Mouse (Mus musculus): ENCODE data around the gene Tmem91. TPM values are rescaled to one million over a fixed set of nuclear protein-coding genes. Genes with fewer than 3 reads are reported as not detected.
A peak's percentile ranks its signal among the peaks of the same experiment; 100 is the strongest.

The Tmem91 gene
- polyA plus RNA-seq, 1 experiment from 2014 or later = 0.32 TPM

DNA sequence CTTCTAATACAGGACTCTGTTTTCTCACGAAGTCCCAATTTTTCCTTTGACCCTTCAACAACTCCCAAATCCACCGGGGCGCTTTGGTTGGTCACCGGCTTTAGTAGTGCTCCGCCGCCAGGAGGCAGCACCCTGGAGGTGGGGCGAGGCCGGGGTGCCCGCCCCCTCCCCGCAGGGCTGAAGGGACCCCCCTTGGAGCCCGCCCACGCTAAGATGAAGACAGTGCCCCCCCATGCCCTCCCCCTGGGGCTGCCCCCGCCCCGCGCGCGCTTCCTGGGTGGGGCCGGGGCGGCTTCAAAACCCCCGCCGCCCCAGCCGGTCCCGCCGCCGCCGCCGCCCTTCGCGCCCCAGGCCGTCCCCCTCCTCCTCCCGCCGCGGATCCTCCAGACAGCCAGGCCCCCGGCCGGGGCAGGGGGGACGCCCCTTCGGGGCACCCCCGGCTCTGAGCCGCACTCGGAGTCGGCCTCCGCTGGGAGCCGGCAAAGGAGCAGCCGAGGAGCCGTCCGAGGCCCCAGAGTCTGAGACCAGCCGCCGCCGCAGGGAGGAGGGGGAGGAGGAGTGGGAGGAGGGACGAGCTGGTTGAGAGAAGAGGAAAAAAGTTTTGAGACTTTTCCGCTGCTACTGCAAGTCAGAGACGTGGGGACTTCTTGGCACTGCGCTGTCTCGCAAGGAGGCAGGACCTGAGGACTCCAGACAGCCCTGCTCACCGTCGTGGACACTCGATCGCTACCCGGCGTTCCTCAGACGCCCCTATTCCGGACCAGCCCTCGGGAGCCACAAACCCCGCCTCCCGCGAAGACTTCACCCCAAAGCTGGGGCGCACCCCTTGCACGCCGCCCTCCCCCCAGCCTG is 11.9 kb upstream of the Tmem91 start, which contains the start of gene Tgfb1:
Gene Tgfb1 (plus strand): TSS at position 323 of the 852 bp plus-strand sequence.
- Histone ChIP-seq H3K27ac (peak within 1 kb of the TSS; percentile 91), H3K4me3 (ENCODE audit: inconsistent target) (peak within 1 kb of the TSS; percentile 81), H3K36me3 (ENCODE audit: inconsistent target) (peaks cover 3% of the 10 kb centered on the region; the same call in 1 of the 2 replicates), H3K79me2 (ENCODE audit: inconsistent target) (peaks cover 64% of the 10 kb centered on the region)
- 2% methylated on average over 46 of the region's 69 CpGs for WGBS (ENCODE audit: missing documents)

- 83% methylated on average over 21 of the region's 21 CpGs for WGBS (ENCODE audit: missing documents)
- Histone ChIP-seq H3K79me2 (ENCODE audit: inconsistent target) (peaks cover 62% of the 10 kb centered on the region), H3K4me3 (ENCODE audit: inconsistent target) (no peak overlapping the region; the same call in 1 of the 2 replicates), H3K36me3 (ENCODE audit: inconsistent target) (no peaks in the 10 kb centered on the region), H3K27ac (peak overlapping the region; percentile 13; the same call in 1 of the 2 replicates)
These were observed 11.0 kb upstream of the Tmem91 start for GRCm38 (mm10) chr7:25685926-25686470.

DNA sequence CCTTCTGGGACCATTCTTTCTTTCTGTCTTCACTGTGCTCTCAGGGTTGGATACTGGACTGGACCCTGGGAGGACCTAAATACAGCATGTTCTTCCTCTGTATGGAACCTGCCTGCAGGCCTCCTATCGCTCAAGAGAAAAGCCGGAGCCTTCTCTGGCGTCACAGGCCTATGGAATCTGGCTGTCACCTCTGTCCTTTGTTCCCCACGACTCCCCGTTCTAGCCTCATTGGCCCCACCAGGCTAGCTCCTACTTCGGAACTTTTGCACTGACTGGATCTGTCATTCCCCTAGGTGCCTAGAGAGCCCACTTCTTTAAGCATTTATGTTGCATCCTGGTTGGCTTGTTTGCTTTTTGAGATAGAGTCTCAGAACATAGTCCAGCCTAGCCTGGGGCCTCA is 9.7 kb upstream of the Tmem91 start:
- WGBS (ENCODE audit: missing documents) = 91% methylated on average over 6 of the region's 6 CpGs
- Histone ChIP-seq H3K4me3 (ENCODE audit: inconsistent target) (no peak overlapping the region), H3K79me2 (ENCODE audit: inconsistent target) (peaks cover 48% of the 10 kb centered on the region), H3K27ac (peak overlapping the region; percentile 93), H3K36me3 (ENCODE audit: inconsistent target) (no peaks in the 10 kb centered on the region)

DNA sequence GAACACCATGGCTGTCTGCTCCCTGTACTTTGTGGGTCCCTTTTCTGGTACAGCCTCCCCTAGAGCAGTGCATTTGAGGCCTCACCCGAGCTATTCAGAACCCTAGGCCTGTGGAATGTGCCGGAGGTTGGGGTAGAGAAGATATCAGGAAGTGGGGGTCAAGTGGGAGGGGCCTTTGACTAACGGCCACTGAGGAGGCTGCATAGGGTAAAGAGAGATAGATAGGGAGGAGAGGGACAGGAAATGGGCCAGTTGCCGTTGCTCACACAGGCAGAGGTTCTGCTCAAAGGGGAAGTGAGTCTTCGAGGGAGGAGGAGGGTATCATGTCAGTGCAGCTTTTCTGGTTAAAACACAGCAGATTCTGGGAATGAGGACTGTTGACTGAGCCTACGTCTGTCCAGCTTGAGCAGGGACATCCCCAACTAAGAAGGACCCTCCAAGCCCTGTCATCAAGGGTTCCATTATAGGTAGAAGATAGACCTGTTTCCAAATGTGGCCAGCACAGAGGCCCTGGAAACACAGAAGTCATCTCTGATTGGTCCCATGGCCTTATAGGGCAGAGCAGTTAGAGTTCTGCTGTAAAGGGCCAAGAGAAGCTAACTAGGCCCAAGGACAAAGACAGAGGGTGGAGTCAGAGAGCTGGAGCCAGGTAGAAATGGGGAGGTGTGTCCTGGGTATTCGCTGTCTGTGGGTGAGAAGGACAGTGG is 8.7 kb upstream of the Tmem91 start:
- Histone ChIP-seq H3K36me3 (ENCODE audit: inconsistent target) (no peaks in the 10 kb centered on the region), H3K4me3 (ENCODE audit: inconsistent target) (peak overlapping the region; percentile 6; the same call in 1 of the 2 replicates), H3K79me2 (ENCODE audit: inconsistent target) (peaks cover 39% of the 10 kb centered on the region), H3K27ac (peak overlapping the region; percentile 93)
- 9% methylated on average over 7 of the region's 7 CpGs for WGBS (ENCODE audit: missing documents)

DNA sequence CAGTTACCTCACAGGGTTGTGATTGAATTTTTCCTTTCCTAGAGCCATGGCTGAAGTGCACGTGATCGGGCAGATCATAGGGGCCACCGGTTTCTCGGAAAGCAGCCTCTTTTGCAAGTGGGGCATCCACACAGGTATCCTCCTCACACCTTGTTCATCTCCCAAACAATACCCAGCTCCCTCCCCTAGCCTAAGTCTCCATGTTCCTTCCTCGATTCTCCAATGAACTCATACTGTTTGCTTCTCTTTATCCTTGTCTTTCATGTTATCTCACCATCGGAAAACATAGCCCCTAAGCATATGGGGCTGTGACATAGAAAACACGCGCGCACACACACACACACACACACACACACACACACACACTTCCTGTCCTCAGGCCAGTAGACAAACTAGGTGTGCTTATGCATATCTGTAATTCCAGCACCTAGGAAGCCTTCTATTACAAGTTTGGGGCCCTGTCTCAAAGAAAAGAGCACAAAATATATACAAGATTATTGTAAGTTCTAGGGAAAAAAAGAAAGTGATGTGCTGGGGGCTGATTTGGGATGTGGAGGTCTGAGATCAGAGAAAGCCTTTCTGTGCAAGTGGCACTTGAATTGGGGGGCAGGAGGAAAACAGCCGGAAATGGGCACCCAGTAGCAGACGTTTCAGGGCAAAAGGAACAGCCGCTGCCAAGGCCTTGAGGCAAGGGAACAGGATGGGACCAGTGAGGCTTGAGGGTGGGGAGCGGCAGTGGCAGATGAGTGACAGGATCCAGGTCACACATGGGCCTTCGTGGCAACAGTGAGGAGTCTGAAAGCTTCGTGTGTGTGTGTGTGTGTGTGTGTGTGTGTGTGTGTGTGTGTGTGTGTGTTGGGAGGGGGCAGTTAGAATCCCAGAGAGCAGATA is 6.6 kb upstream of the Tmem91 start:
- WGBS (ENCODE audit: missing documents) = 10% methylated on average over 13 of the region's 15 CpGs
- Histone ChIP-seq H3K27ac (peak overlapping the region; percentile 93), H3K36me3 (ENCODE audit: inconsistent target) (no peaks in the 10 kb centered on the region), H3K4me3 (ENCODE audit: inconsistent target) (peak overlapping the region; percentile 66), H3K79me2 (ENCODE audit: inconsistent target) (peaks cover 25% of the 10 kb centered on the region; the same call in 1 of the 2 replicates)

GRCm38 (mm10) chr7:25680514-25681258 is 5.7 kb upstream of the Tmem91 start, which contains the start of gene B9d2:
Gene B9d2 (plus strand): TSS chr7:25680780.
- Histone ChIP-seq H3K36me3 (ENCODE audit: inconsistent target) (no peaks in the 10 kb centered on the region), H3K27ac (peak within 1 kb of the TSS; percentile 93), H3K79me2 (ENCODE audit: inconsistent target) (peaks cover 22% of the 10 kb centered on the region; the same call in 1 of the 2 replicates), H3K4me3 (ENCODE audit: inconsistent target) (peak within 1 kb of the TSS; percentile 66)
- under 1% methylated on average over 46 of the region's 46 CpGs for WGBS (ENCODE audit: missing documents)

GRCm38 (mm10) chr7:25679971-25680370 is 5.0 kb upstream of the Tmem91 start:
- 0% methylated on average over 6 of the region's 6 CpGs for WGBS (ENCODE audit: missing documents)
- Histone ChIP-seq H3K27ac (peak overlapping the region; percentile 93), H3K4me3 (ENCODE audit: inconsistent target) (peak overlapping the region; percentile 66), H3K36me3 (ENCODE audit: inconsistent target) (no peaks in the 10 kb centered on the region), H3K79me2 (ENCODE audit: inconsistent target) (peaks cover 15% of the 10 kb centered on the region; the same call in 1 of the 2 replicates)

- H3K79me2 ChIP-seq (ENCODE audit: inconsistent target) = peaks cover 8% of the 10 kb centered on the region; the same call in 1 of the 2 replicates
- no peak overlapping the region for H3K4me3 ChIP-seq (ENCODE audit: inconsistent target)
- no peaks in the 10 kb centered on the region for H3K36me3 ChIP-seq (ENCODE audit: inconsistent target)
- WGBS (ENCODE audit: missing documents) = 94% methylated on average over 7 of the region's 7 CpGs
- H3K27ac ChIP-seq = no peak overlapping the region
These were observed 2.0 kb upstream of the Tmem91 start for GRCm38 (mm10) chr7:25677013-25677412.

GRCm38 (mm10) chr7:25676085-25676781 is 1.3 kb upstream of the Tmem91 start:
- Histone ChIP-seq H3K27ac (no peak overlapping the region), H3K79me2 (ENCODE audit: inconsistent target) (peaks cover under 1% of the 10 kb centered on the region; the same call in 1 of the 2 replicates), H3K4me3 (ENCODE audit: inconsistent target) (no peak overlapping the region), H3K36me3 (ENCODE audit: inconsistent target) (no peaks in the 10 kb centered on the region)
- WGBS (ENCODE audit: missing documents) = 94% methylated on average over 15 of the region's 15 CpGs

GRCm38 (mm10) chr7:25675405-25675804 is 439 bp upstream of the Tmem91 start:
- Histone ChIP-seq H3K79me2 (ENCODE audit: inconsistent target) (no peaks in the 10 kb centered on the region), H3K4me3 (ENCODE audit: inconsistent target) (no peak overlapping the region), H3K36me3 (ENCODE audit: inconsistent target) (no peaks in the 10 kb centered on the region), H3K27ac (no peak overlapping the region)
- 77% methylated on average over 6 of the region's 6 CpGs for WGBS (ENCODE audit: missing documents)

DNA sequence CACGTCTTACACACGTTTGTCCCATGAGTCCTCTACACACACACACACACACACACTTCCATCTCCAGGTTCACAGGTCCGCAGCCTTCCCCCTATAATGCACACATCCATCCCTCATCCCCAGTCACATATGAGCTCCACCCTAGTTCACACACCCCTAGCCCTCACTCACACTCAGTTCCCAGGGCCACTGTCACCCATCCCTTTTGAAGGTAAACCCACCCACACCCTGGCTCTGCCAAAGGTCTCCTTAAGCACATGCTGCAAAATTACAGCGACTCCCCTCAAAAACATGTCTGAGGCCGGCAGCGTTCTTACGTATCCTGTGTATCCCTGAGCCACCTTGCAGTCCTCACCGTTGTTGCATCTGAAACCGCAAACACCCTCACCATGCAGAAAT is 669 bp downstream of the Tmem91 start:
- Histone ChIP-seq H3K4me3 (ENCODE audit: inconsistent target) (no peak overlapping the region), H3K36me3 (ENCODE audit: inconsistent target) (no peaks in the 10 kb centered on the region), H3K27ac (no peak overlapping the region), H3K79me2 (ENCODE audit: inconsistent target) (no peaks in the 10 kb centered on the region)
- 20% methylated on average over 9 of the region's 9 CpGs for WGBS (ENCODE audit: missing documents)

GRCm38 (mm10) chr7:25672442-25672841 is 2.5 kb downstream of the Tmem91 start:
- H3K27ac ChIP-seq = no peak overlapping the region
- no peaks in the 10 kb centered on the region for H3K79me2 ChIP-seq (ENCODE audit: inconsistent target)
- H3K4me3 ChIP-seq (ENCODE audit: inconsistent target) = no peak overlapping the region
- peaks cover 11% of the 10 kb centered on the region; the same call in 1 of the 2 replicates for H3K36me3 ChIP-seq (ENCODE audit: inconsistent target)
- WGBS (ENCODE audit: missing documents) = 73% methylated on average over 4 of the region's 4 CpGs

DNA sequence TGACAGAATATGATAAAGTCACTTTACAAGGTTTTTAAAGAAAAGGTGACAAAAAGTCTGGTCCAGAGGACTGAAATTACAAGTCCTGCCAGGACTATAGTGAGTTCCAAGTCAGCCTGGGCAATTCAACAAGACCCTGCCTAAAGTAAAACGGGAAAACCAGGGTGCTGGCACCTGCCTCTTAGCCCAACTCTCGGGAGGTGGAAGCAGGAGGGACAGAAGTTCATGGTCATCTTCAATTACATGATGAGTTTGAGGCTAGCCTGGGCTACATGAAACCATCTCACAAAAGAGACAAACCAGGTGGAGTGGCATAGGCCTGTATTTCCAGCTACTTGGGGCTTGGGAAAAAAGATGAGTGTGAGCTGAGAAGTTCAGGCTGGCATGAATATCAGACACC is 3.3 kb downstream of the Tmem91 start:
- no peak overlapping the region for H3K4me3 ChIP-seq (ENCODE audit: inconsistent target)
- WGBS (ENCODE audit: missing documents) = 78% methylated on average over 2 of the region's 2 CpGs
- no peaks in the 10 kb centered on the region for H3K79me2 ChIP-seq (ENCODE audit: inconsistent target)
- no peak overlapping the region for H3K27ac ChIP-seq
- H3K36me3 ChIP-seq (ENCODE audit: inconsistent target) = peaks cover 11% of the 10 kb centered on the region; the same call in 1 of the 2 replicates
